Mouse (Mus musculus) monocyte, adult 5-6 weeks (primary cell): ENCODE results near the gene Tmem86a. TPM values are rescaled to one million over a fixed set of nuclear protein-coding genes. Genes with fewer than 3 reads are reported as not detected.
A peak's percentile ranks its signal among the peaks of the same experiment; 100 is the strongest.
"Not testable (repeated sequence)": the region's sequence is repeated elsewhere in the genome, so short reads cannot be mapped to it uniquely, and the experiment has no call there.

Source experiments
- ATAC-seq: fragments of 153-309, 156-312 bp; replicated peaks from 2 replicates; pipeline ENCODE4 v1.8.0; 2017; ENCODE audit warnings: mild to moderate bottlenecking; ENCODE audit not compliant: low TSS enrichment, insufficient number of reproducible peaks, severe bottlenecking, poor library complexity, low FRiP score
- total RNA-seq: library from RNA; stranded (forward); fragments of 200-1000, 200-491, 200-594 nt; gene quantifications from 3 replicates; pipeline ENCODE4 v1.2.3, GENCODE M21; 2017

Gene Tmem86a
- total RNA-seq, 1 experiment from 2014 or later, result 7.5 TPM

GRCm38 (mm10) chr7:47024454-47024853 is 25.9 kb upstream of the Tmem86a start:
- ATAC-seq, result no peak

GRCm38 (mm10) chr7:47025429-47025828 is 25.0 kb upstream of the Tmem86a start:
- ATAC-seq, result no peak

DNA sequence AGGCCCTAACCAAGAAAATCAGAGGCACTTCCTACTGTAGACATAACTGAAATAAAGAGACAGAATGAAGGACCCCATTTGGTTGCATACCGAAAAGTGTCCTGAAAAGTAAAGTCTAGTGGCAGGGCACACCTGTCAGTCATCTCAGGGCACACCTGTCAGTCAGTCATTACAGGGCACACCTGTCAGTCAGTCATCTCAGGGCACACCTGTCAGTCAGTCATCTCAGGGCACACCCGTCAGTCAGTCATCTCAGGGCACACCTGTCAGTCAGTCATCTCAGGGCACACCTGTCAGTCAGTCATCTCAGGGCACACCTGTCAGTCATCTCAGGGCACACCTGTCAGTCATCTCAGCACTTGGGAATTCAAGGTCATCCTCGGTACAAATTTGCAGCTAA is 23.5 kb upstream of the Tmem86a start:
- ATAC-seq, result not testable (repeated sequence)

GRCm38 (mm10) chr7:47027520-47027919 is 22.9 kb upstream of the Tmem86a start:
- ATAC-seq, result no peak

DNA sequence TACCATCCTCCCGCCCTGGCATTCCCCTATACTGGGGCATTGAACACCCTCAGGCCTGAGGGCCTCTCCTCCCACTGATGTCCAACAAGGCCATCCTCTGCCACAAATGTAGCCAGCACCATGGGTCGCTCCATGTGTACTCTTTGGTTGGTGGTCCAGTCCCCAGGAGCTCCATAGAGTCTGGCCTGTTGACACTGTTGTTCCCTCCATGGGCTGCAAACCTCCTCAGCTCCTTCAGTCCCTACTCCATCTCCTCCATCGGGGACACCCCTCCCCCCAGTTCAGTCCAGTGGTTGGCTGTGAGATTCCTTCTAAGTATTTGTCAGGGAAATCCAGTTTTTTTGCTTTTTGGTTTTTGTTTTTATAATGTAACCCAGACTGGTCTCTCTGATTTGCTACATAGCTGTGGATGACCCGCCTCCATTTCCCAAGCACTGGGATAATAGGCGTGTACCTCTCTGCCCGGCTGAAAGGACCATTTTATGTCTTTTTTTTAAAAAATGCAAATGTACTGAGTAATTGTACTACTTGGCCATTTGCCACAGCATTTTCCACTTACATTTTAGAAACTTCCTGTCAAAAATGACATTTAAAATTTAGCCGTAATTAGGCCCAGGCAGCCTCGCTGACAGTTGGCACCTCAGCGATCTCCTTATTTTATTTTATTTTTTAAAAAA is 19.7 kb upstream of the Tmem86a start:
- no peak for ATAC-seq

GRCm38 (mm10) chr7:47031371-47031770 is 19.0 kb upstream of the Tmem86a start:
- ATAC-seq, result no peak

DNA sequence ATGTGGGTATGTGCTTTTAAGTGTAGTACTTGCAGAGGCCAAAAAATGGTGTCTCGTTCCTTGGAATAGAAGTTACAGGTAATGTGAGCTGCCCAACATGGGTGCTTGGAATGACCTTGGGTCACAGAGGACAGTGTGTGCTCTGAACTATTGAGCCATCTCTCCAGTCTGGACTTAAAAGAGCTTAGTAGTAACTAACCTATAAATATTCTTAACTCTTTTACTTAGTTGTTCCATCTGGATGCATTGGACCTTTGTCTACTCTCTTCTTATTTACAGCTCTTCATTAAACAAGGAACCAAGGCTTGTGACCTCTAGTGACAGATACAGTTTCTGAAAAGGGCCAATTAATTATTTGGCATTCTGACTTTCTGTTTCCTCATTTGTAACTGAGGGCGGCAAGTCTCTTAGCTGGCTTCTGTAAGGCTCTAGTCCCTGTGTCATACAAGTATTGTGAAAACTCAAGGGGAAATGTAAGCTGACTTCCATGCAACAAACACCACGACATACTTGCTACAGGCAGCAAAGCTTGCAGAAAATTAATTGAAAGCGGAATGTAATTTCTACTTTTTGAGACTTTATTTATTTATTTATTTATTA is 15.5 kb upstream of the Tmem86a start:
- 0 out of 2 replicates have a peak, but pooled peaks have one; percentile 50 for ATAC-seq

DNA sequence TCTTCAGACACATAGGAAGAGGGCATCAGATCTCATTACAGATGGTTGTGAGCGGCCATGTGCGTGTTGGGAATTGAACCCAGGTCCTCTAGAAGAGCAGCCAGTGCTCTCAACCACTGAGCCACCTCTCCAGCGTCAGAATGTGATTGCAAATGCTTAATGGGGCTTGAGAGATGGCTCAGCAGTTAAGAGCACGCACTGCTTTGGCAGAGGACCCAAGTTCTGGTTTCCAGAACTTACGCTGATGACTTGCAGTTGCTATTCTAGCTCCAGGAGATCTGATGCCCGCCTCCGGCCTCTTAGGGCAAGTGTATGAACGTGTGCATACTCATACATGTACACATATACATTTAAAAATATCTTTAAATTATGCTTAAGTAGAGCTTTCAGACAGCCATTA is 15.0 kb upstream of the Tmem86a start:
- ATAC-seq, result no peak

GRCm38 (mm10) chr7:47041706-47042105 is 8.7 kb upstream of the Tmem86a start:
- no peak for ATAC-seq

DNA sequence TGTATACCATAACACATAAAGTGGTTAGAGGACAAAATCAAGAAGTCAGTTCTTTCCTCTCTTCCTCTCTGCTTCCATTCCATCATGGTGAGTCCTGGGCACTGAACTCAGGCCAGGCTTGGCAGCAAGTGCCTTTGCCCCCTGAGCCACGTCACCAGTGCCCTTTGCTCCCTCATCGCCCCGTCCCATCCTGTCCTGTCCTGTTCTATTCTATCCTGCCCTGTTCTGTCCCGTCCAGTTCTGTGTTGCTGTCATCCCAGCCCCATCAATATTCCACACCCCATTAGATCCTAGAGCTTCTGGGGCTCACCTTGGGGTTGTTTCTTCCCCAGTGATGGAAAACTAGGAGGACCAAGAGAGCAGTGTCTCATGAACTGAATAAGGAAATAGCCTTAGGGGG is 8.3 kb upstream of the Tmem86a start:
- ATAC-seq, result no peak

- ATAC-seq, result no peak
Measured at GRCm38 (mm10) chr7:47042823-47043490, 7.4 kb upstream of the Tmem86a start.

DNA sequence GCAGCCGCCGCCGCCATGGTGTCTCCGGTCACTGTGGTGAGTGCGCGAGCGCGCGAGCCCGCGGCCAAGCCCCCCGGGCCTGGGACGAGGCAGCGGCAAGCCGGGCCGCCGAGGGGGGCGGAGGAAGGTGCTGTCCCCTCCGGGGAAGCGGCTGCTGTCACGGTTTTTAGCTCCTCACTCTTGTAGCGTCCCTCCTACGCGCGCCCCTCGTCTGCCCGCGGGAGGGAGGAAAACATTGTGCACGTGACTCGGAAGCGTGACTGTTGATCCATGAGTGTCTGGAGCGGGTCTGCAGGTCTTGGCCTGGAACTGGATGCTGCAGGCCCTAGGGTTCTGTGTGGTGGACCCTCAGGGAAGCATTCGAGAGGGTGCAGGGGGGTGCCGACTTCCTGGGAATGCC is 365 bp downstream of the Tmem86a start:
- ATAC-seq, result no peak

- peak; percentile 70 for ATAC-seq
Measured at GRCm38 (mm10) chr7:47051404-47052151, 1.2 kb downstream of the Tmem86a start.

DNA sequence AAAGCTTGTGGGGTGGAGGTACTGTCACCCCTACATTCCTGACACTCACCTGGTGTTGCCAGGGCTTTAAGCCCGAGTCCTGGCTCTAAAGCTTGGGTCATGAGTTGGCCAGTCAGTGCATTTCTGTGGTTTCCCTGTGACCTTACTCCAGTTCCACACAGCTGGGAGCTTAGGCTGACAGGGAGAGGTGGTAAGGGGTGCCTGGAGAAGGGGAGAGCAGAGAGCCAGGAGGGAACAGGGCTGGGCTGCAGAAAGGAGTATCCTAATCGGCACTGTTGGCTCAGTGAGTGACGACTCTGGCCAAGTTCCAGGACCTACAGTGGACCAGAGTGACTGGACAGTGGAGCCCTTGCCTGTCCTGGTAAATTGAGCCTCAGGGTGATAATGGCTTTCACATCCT is 1.9 kb downstream of the Tmem86a start:
- no peak for ATAC-seq

GRCm38 (mm10) chr7:47053287-47053686 is 2.9 kb downstream of the Tmem86a start:
- no peak for ATAC-seq

GRCm38 (mm10) chr7:47054666-47055065 is 4.3 kb downstream of the Tmem86a start:
- ATAC-seq, result no peak

DNA sequence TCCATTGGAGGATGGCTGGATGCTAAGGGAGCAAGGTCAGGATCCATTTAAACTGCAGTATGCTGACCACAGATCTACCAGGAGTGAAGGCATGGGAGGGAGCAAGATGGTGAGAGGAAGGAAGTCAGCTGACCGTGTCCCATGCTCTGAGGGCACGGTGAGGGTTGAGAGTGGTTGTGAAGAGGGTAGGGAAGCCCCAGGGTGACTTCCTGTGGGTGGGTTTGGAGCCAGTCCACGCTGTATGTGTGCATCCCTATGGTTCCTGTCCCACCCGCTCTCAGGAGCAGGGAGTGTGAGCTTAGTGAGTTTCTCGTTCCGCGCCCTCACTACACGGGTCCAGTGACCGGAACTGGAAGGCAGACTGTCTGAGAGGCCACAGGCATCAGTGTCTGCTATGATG is 5.3 kb downstream of the Tmem86a start:
- peak; percentile 41; the same call in 1 of the 2 replicates for ATAC-seq

DNA sequence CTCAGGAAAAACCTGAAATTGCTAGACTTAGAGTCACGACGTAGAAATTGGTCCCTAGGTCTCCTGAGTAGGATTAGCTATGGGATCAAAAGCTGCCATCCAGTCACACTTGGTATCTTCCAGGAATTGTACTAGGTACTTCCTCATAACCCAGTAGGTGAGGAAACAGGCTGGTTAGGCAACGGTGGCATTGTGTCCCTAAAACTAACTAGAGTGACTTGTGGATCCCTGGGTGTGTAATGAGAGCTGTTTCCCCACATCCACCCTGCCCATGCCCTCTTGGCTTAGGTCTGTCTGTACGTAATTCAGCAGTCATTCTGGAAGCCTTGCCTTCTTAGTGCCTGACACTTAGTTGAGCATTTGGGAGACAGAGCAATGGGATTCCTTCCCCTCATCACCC is 5.9 kb downstream of the Tmem86a start:
- no peak for ATAC-seq

DNA sequence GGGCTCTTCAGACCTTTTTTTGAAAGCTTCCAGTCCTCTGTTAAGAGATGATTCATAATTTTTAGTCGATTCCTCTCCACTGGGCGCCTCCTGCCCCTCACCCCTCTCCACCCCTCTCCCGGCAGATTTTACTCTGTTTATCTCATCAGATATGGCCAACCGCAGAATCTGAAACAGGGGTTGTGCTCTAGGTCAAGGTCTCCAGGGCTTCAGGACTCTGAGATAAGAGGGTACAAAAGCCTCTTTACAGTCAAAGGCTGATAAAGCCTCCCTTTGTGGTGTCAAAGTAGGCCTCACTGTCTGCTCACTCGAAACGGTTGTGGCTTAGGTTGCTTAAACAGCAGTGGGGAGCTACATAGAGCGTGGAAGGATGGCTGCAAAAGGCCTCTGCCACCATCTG is 8.9 kb downstream of the Tmem86a start:
- ATAC-seq, result no peak
